Mouse (Mus musculus) spleen, postnatal 36 days (tissue): ENCODE results near the gene Gm11757.
"Not testable (repeated sequence)": the region's sequence is repeated elsewhere in the genome, so short reads cannot be mapped to it uniquely, and the experiment has no call there.

ENCODE experiments used
- DNase-seq, 2 experiments: peaks; one replicate each; pipeline ENCODE4 v3.0.0; 2022; ENCODE audit warnings: low spot score in 2 of 2, mixed read lengths in 1 of 2

Gm11757 gene

GRCm38 (mm10) chr4:73891012-73891411, at the start of gene Gm11757:
Gm11757 (minus strand) TSS chr4:73891112.
- DNase-seq = not testable (repeated sequence)

- not testable (repeated sequence) for DNase-seq
These were observed 29.7 kb upstream of the Gm11757 start, which contains the start of gene Gm11756 for GRCm38 (mm10) chr4:73920660-73921059. Gm11756 (minus strand) TSS chr4:73920760.

- DNase-seq = not testable (repeated sequence)
These were observed 14.9 kb upstream of the Gm11757 start, which contains the start of gene Gm13871 for GRCm38 (mm10) chr4:73905853-73906252. Gm13871 (minus strand) TSS chr4:73905953.

GRCm38 (mm10) chr4:73876166-73876565, 14.7 kb downstream of the Gm11757 start, which contains the start of gene Gm11758:
Gm11758 (minus strand) TSS chr4:73876266.
- not testable (repeated sequence) for DNase-seq
